Mouse (Mus musculus): ENCODE data around the gene Srpk2.

- TF ChIP-seq POLR2A (IDR thresholded peaks at IDR 0.05; ENCODE audit: borderline replicate concordance, control insufficient read depth, low read depth, low read length) (no peak), CTCF (IDR thresholded peaks at IDR 0.05; ENCODE audit: control insufficient read depth, insufficient read depth, low read length) (no peak)
Observed at GRCm38 (mm10) chr5:23515038-23515437, 169.4 kb downstream of the Srpk2 start.
